Mouse (Mus musculus) intestine, embryonic 16.5 days (tissue): ENCODE results near the gene Pus10. TPM values are rescaled to one million over a fixed set of nuclear protein-coding genes. Genes with fewer than 3 reads are reported as not detected.
A peak's percentile ranks its signal among the peaks of the same experiment; 100 is the strongest.

Source experiments
- ATAC-seq: fragments of 200-750 bp; cut with Nextera tagmentation; 2 replicates; pipeline ENCODE4 v1.8.0; 2017; ENCODE audit warnings: moderate TSS enrichment, moderate library complexity
- H3K27ac ChIP-seq: fragments of 300-500 bp; sonication (generic); 2 replicates; pipeline ENCODE4 v1.5.1; 2014; ENCODE audit warnings: mild to moderate bottlenecking, low read length
- H3K27me3 ChIP-seq: fragments of 300-500 bp; sonication (generic); replicated peaks from 2 replicates; pipeline ENCODE4 v1.6.1; 2014; ENCODE audit warnings: low read length, control low read depth, mixed read lengths; ENCODE audit not compliant: control insufficient read depth, insufficient read depth
- H3K36me3 ChIP-seq: fragments of 300-500 bp; sonication (generic); 2 replicates; pipeline ENCODE4 v1.6.1; 2014; ENCODE audit warnings: low read length, control low read depth; ENCODE audit not compliant: control insufficient read depth, insufficient read depth
- H3K4me1 ChIP-seq: fragments of 300-500 bp; sonication (generic); 2 replicates; pipeline ENCODE4 v1.6.1; 2014; ENCODE audit warnings: low read length, control low read depth, mixed read lengths; ENCODE audit not compliant: control insufficient read depth, insufficient read depth
- H3K4me2 ChIP-seq: fragments of 300-500 bp; sonication (generic); 2 replicates; pipeline ENCODE4 v1.6.1; 2014; ENCODE audit warnings: low read depth, low read length, control low read depth
- H3K4me3 ChIP-seq: fragments of 300-500 bp; sonication (generic); 2 replicates; pipeline ENCODE4 v1.5.1; 2014; ENCODE audit warnings: mild to moderate bottlenecking, low read length
- H3K9ac ChIP-seq: fragments of 300-500 bp; sonication (generic); 2 replicates; pipeline ENCODE4 v1.6.1; 2014; ENCODE audit warnings: low read depth, low read length
- H3K9me3 ChIP-seq: fragments of 300-500 bp; sonication (generic); 2 replicates; pipeline ENCODE4 v1.6.1; 2016; ENCODE audit warnings: low read length, control low read depth; ENCODE audit not compliant: control insufficient read depth
- WGBS: fragments of 180-500 bp; shearing (Covaris S2); extraction: QIAGEN DNeasy Blood & Tissue Kit; methylation state at CpG from one replicate; pipeline ENCODE4 v1.1.7; 2014; 5-methylcytosine and 5-hydroxymethylcytosine counted together
- polyA plus RNA-seq: library from polyadenylated mRNA; unstranded; fragments of >200 nt; fragmentation: Nextera tagmentation; extraction: Ambion mirVana; gene quantifications from 2 replicates; pipeline ENCODE4 v1.2.1, GENCODE M21; 2015

The Pus10 gene
- polyA plus RNA-seq, 1 experiment from 2014 or later, result 20.9 TPM

GRCm38 (mm10) chr11:23712299-23712698 lies 46.8 kb downstream of the Pus10 start:
- 87% methylated on average over 3 of the region's 3 CpGs for WGBS
- H3K4me1 ChIP-seq, result no peaks in the 10 kb centered on the region
- H3K27me3 ChIP-seq, result no peaks in the 10 kb centered on the region
- no peak for ATAC-seq
- peaks cover 15% of the 10 kb centered on the region; the same call in 1 of the 2 replicates for H3K36me3 ChIP-seq
- H3K4me2 ChIP-seq, result no peak overlapping the region
- H3K9ac ChIP-seq, result no peak overlapping the region
- H3K4me3 ChIP-seq, result no peak overlapping the region
- no peaks in the 10 kb centered on the region for H3K9me3 ChIP-seq
- no peak overlapping the region for H3K27ac ChIP-seq

GRCm38 (mm10) chr11:23718856-23719255 lies 53.4 kb downstream of the Pus10 start:
- H3K4me3 ChIP-seq, result no peak overlapping the region
- ATAC-seq, result no peak
- H3K9ac ChIP-seq, result no peak overlapping the region
- no peaks in the 10 kb centered on the region for H3K9me3 ChIP-seq
- H3K4me1 ChIP-seq, result no peaks in the 10 kb centered on the region
- H3K27me3 ChIP-seq, result no peaks in the 10 kb centered on the region
- H3K4me2 ChIP-seq, result no peak overlapping the region
- peaks cover 4% of the 10 kb centered on the region for H3K36me3 ChIP-seq
- H3K27ac ChIP-seq, result no peak overlapping the region
- 93% methylated on average over 2 of the region's 2 CpGs for WGBS

GRCm38 (mm10) chr11:23719825-23720224 lies 54.4 kb downstream of the Pus10 start:
- peaks cover 4% of the 10 kb centered on the region for H3K36me3 ChIP-seq
- ATAC-seq, result no peak
- WGBS, result 78% methylated on average over 3 of the region's 3 CpGs

GRCm38 (mm10) chr11:23722326-23722725 lies 56.9 kb downstream of the Pus10 start:
- ATAC-seq, result no peak
- Histone ChIP-seq H3K27me3 (no peaks in the 10 kb centered on the region), H3K36me3 (peaks cover 4% of the 10 kb centered on the region; the same call in 1 of the 2 replicates), H3K9me3 (no peaks in the 10 kb centered on the region), H3K4me2 (no peak overlapping the region), H3K4me1 (no peaks in the 10 kb centered on the region), H3K9ac (no peak overlapping the region), H3K4me3 (no peak overlapping the region), H3K27ac (no peak overlapping the region)
- 41% methylated on average over 2 of the region's 2 CpGs for WGBS

More at GRCm38 (mm10) chr11:23719825-23720224, 54.4 kb downstream of the Pus10 start:
- H3K9ac ChIP-seq, result no peak overlapping the region
- H3K4me3 ChIP-seq, result no peak overlapping the region
- H3K9me3 ChIP-seq, result no peaks in the 10 kb centered on the region
- no peaks in the 10 kb centered on the region for H3K4me1 ChIP-seq
- no peaks in the 10 kb centered on the region for H3K27me3 ChIP-seq
- no peak overlapping the region for H3K4me2 ChIP-seq
- no peak overlapping the region for H3K27ac ChIP-seq

GRCm38 (mm10) chr11:23725850-23726249 lies 60.4 kb downstream of the Pus10 start:
- WGBS, result 95% methylated on average over 2 of the region's 2 CpGs
- no peak overlapping the region for H3K4me2 ChIP-seq
- no peaks in the 10 kb centered on the region for H3K9me3 ChIP-seq
- H3K36me3 ChIP-seq, result no peaks in the 10 kb centered on the region; the same call in 1 of the 2 replicates
- no peak overlapping the region for H3K27ac ChIP-seq
- H3K27me3 ChIP-seq, result no peaks in the 10 kb centered on the region
- H3K4me3 ChIP-seq, result no peak overlapping the region
- ATAC-seq, result no peak
- no peak overlapping the region for H3K9ac ChIP-seq
- no peaks in the 10 kb centered on the region for H3K4me1 ChIP-seq

- no peaks in the 10 kb centered on the region for H3K27me3 ChIP-seq
- no peak for ATAC-seq
- H3K27ac ChIP-seq, result no peak overlapping the region
- H3K4me1 ChIP-seq, result no peaks in the 10 kb centered on the region
- H3K4me3 ChIP-seq, result no peak overlapping the region
- 84% methylated on average over 2 of the region's 2 CpGs for WGBS
- peaks cover 2% of the 10 kb centered on the region; the same call in 1 of the 2 replicates for H3K36me3 ChIP-seq
- no peak overlapping the region for H3K9ac ChIP-seq
- H3K4me2 ChIP-seq, result no peak overlapping the region
- no peaks in the 10 kb centered on the region for H3K9me3 ChIP-seq
Measured at GRCm38 (mm10) chr11:23726441-23726840, 61.0 kb downstream of the Pus10 start.

GRCm38 (mm10) chr11:23728186-23728585 lies 62.7 kb downstream of the Pus10 start:
- H3K4me1 ChIP-seq, result no peaks in the 10 kb centered on the region
- no peak for ATAC-seq
- H3K4me3 ChIP-seq, result no peak overlapping the region
- no peaks in the 10 kb centered on the region for H3K27me3 ChIP-seq
- H3K4me2 ChIP-seq, result no peak overlapping the region
- H3K27ac ChIP-seq, result no peak overlapping the region
- 88% methylated on average over 2 of the region's 2 CpGs for WGBS
- no peak overlapping the region for H3K9ac ChIP-seq
- H3K9me3 ChIP-seq, result no peaks in the 10 kb centered on the region
- H3K36me3 ChIP-seq, result peaks cover 2% of the 10 kb centered on the region; the same call in 1 of the 2 replicates

- Histone ChIP-seq H3K36me3 (peaks cover 2% of the 10 kb centered on the region; the same call in 1 of the 2 replicates), H3K27ac (no peak overlapping the region), H3K4me2 (no peak overlapping the region), H3K9me3 (no peaks in the 10 kb centered on the region), H3K9ac (no peak overlapping the region), H3K4me3 (no peak overlapping the region), H3K27me3 (no peaks in the 10 kb centered on the region), H3K4me1 (no peaks in the 10 kb centered on the region)
- WGBS, result 66% methylated on average over 4 of the region's 4 CpGs
- ATAC-seq, result 0 out of 2 replicates have a peak, but pooled peaks have one; percentile 36
Measured at GRCm38 (mm10) chr11:23730120-23730519, 64.6 kb downstream of the Pus10 start.

GRCm38 (mm10) chr11:23732840-23733239 lies 67.4 kb downstream of the Pus10 start:
- 63% methylated on average over 1 of the region's 1 CpGs for WGBS
- H3K27ac ChIP-seq, result no peak overlapping the region
- H3K4me2 ChIP-seq, result no peak overlapping the region
- H3K36me3 ChIP-seq, result peaks cover 2% of the 10 kb centered on the region; the same call in 1 of the 2 replicates
- no peaks in the 10 kb centered on the region for H3K27me3 ChIP-seq
- no peak overlapping the region for H3K4me3 ChIP-seq
- H3K9me3 ChIP-seq, result no peaks in the 10 kb centered on the region
- H3K9ac ChIP-seq, result no peak overlapping the region
- ATAC-seq, result no peak
- no peaks in the 10 kb centered on the region for H3K4me1 ChIP-seq

GRCm38 (mm10) chr11:23734749-23735286 lies 69.3 kb downstream of the Pus10 start:
- no peaks in the 10 kb centered on the region for H3K9me3 ChIP-seq
- H3K4me2 ChIP-seq, result no peak overlapping the region
- no peaks in the 10 kb centered on the region for H3K27me3 ChIP-seq
- no peak overlapping the region for H3K4me3 ChIP-seq
- H3K9ac ChIP-seq, result no peak overlapping the region
- WGBS, result 89% methylated on average over 6 of the region's 6 CpGs
- no peak for ATAC-seq
- no peak overlapping the region for H3K27ac ChIP-seq
- H3K36me3 ChIP-seq, result 0 out of 2 replicates have a peak, but pooled peaks cover 2% of the 10 kb centered on the region
- no peaks in the 10 kb centered on the region for H3K4me1 ChIP-seq
